Mouse (Mus musculus) left cerebral cortex, postnatal 14 days (tissue): ENCODE measurements at regions not wholly inside any gene's neighbourhood (a gene's known extent, or its start where the extent isn't known, plus 50 kb on each side); places are given as distances from the start of the nearest gene placed in this dataset.
"Not testable (repeated sequence)": the region's sequence is repeated elsewhere in the genome, so short reads cannot be mapped to it uniquely, and the experiment has no call there.

Source experiments
- DNase-seq, 2 experiments: peaks; one replicate each; pipeline ENCODE4 v3.0.0; 2021 to 2022; ENCODE audit warnings: low spot score in 2 of 2, mixed read lengths in 1 of 2
- intact Hi-C: fragments of 180-260 bp; cut with DNase I; formaldehyde crosslinking; loops from one replicate; pipeline ENCODE4 v1.15.1; 2025

GRCm38 (mm10) chr14:71118681-71119080 lies 519.0 kb upstream of the Fam160b2 start:
- intact Hi-C loops, result no loop called here
- DNase-seq, result peak; percentile 10 to 15

GRCm38 (mm10) chr14:71115798-71116432 lies 516.3 kb upstream of the Fam160b2 start:
- intact Hi-C loops, result no loop called here
- DNase-seq, result no peak

- intact Hi-C loops, result no loop called here
- no peak for DNase-seq
These were observed 515.6 kb upstream of the Fam160b2 start for GRCm38 (mm10) chr14:71115095-71115797.

GRCm38 (mm10) chr14:71113198-71113597 lies 513.6 kb upstream of the Fam160b2 start:
- intact Hi-C loops, result no loop called here
- no peak for DNase-seq

- intact Hi-C loops, result no loop called here
- DNase-seq, result no peak
These were observed 505.0 kb upstream of the Fam160b2 start for GRCm38 (mm10) chr14:71104617-71105016.

- DNase-seq, result peak; percentile 5 to 46
- intact Hi-C loops, result no loop called here
These were observed 504.3 kb upstream of the Fam160b2 start for GRCm38 (mm10) chr14:71103955-71104354.

- intact Hi-C loops, result no loop called here
- DNase-seq, result no peak
These were observed 496.2 kb upstream of the Fam160b2 start for GRCm38 (mm10) chr14:71095661-71096422.

- peak; percentile 8 to 11 for DNase-seq
- intact Hi-C loops, result no loop called here
These were observed 493.1 kb upstream of the Fam160b2 start for GRCm38 (mm10) chr14:71092626-71093326.

GRCm38 (mm10) chr14:71085721-71086120 lies 486.1 kb upstream of the Fam160b2 start:
- DNase-seq, result no peak
- intact Hi-C loops, result no loop called here

GRCm38 (mm10) chr14:71082327-71082726 lies 482.7 kb upstream of the Fam160b2 start:
- intact Hi-C loops, result no loop called here
- DNase-seq, result no peak

GRCm38 (mm10) chr14:71075671-71076070 lies 476.0 kb upstream of the Fam160b2 start:
- no peak for DNase-seq
- intact Hi-C loops, result no loop called here

- intact Hi-C loops, result no loop called here
These were observed 474.4 kb upstream of the Fam160b2 start for GRCm38 (mm10) chr14:71074019-71074418.

GRCm38 (mm10) chr14:71065669-71066068 lies 466.0 kb upstream of the Fam160b2 start:
- intact Hi-C loops, result no loop called here
- no peak for DNase-seq

More at GRCm38 (mm10) chr14:71074019-71074418, 474.4 kb upstream of the Fam160b2 start:
- DNase-seq, result no peak

GRCm38 (mm10) chr14:71056601-71057000 lies 457.0 kb upstream of the Fam160b2 start:
- DNase-seq, result no peak
- intact Hi-C loops, result no loop called here

- intact Hi-C loops, result no loop called here
These were observed 455.8 kb upstream of the Fam160b2 start for GRCm38 (mm10) chr14:71055480-71055879.

GRCm38 (mm10) chr14:71053788-71054641 lies 454.4 kb upstream of the Fam160b2 start:
- intact Hi-C loops, result no loop called here
- DNase-seq, result no peak

More at GRCm38 (mm10) chr14:71055480-71055879, 455.8 kb upstream of the Fam160b2 start:
- DNase-seq, result no peak

GRCm38 (mm10) chr14:71047096-71047495 lies 447.5 kb upstream of the Fam160b2 start:
- intact Hi-C loops, result no loop called here
- DNase-seq, result peak in 1 of 2 experiments; percentile 4

GRCm38 (mm10) chr14:71043879-71044770 lies 444.5 kb upstream of the Fam160b2 start:
- DNase-seq, intact Hi-C loops: not testable (repeated sequence)
